Mouse (Mus musculus) heart, postnatal 10 days (tissue): ENCODE measurements around the gene 1700029J07Rik. TPM values are rescaled to one million over a fixed set of nuclear protein-coding genes. Genes with fewer than 3 reads are reported as not detected.

Experiments
- DNase-seq, 2 experiments: peaks; one replicate each; pipeline ENCODE4 v3.0.0; 2021
- intact Hi-C: fragments of 180-260 bp; cut with DNase I; formaldehyde crosslinking; loops from one replicate; pipeline ENCODE4 v1.15.1; 2025
- total RNA-seq, 2 experiments: library from RNA; stranded (reverse); gene quantifications; 2 replicates each; pipeline ENCODE4 v1.2.3; 2021

Gene 1700029J07Rik
- under 1 TPM; 0.53 to 0.97 TPM for total RNA-seq

- intact Hi-C loops, result no loop called here
- DNase-seq, result peak; percentile 98 to 99
These were observed at the start of gene 1700029J07Rik, which contains the start of gene Ufsp2 for GRCm38 (mm10) chr8:45975126-45975836. 1700029J07Rik (minus strand) TSS chr8:45975252. Ufsp2 (plus strand) TSS chr8:45975528.

DNA sequence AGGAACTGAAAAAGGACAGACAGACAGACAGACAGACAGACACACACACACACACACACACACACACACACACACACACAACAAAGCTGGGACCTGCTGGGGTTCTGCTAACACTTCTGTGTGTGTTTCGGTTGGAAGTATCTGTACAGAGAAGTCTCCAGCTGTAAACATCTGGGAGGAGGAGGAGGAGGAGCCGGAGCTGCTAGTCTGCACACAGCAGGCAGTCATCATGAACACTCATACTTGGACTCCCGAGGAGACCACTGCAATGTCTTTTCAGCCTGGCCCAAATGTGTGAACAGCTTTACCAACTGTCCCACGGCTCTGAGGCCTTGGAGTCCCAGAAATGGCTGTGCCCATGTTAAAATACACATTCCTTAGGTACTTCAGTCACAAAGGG lies 49.3 kb upstream of the 1700029J07Rik start:
- peak; percentile 43 to 46 for DNase-seq
- intact Hi-C loops, result no loop called here

DNA sequence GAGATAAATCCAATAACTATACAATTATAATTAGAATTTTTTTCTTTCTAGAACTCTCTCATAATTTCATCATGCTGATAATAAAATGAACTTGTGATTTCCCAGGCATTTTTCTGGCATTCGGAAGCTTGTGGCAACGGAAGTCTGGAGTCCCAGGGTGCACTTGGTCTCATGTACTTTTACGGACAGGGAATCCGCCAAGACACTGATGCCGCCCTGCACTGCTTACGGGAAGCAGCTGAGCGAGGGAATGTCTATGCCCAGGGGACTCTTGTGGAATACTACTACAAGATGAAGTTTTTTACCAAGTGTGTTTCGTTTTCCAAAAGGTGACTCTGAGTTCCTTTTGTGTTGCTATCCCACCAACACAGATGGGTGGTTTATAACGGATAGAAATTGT lies 47.7 kb upstream of the 1700029J07Rik start:
- intact Hi-C loops, result no loop called here
- no peak for DNase-seq

DNA sequence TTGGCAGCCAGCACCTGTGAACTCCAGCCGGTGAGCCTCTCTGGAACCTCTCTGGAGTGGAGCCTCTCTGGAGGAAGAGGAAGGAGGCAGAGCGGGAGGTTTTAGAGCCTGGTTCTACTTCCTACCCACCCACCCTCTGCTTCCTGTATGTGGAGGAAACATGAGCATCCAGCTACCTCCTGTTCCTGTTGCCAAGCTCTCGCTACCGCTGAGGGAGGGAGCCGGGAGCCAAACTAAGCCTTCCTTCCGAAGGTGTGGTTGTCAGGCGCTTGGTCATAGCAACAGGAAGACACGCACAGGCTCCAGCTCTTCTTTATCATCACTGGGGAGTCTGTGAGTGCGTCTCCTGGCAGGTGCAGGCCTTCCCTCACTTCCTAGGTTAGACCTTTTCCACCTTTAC lies 47.2 kb upstream of the 1700029J07Rik start:
- no peak for DNase-seq
- intact Hi-C loops, result no loop called here

DNA sequence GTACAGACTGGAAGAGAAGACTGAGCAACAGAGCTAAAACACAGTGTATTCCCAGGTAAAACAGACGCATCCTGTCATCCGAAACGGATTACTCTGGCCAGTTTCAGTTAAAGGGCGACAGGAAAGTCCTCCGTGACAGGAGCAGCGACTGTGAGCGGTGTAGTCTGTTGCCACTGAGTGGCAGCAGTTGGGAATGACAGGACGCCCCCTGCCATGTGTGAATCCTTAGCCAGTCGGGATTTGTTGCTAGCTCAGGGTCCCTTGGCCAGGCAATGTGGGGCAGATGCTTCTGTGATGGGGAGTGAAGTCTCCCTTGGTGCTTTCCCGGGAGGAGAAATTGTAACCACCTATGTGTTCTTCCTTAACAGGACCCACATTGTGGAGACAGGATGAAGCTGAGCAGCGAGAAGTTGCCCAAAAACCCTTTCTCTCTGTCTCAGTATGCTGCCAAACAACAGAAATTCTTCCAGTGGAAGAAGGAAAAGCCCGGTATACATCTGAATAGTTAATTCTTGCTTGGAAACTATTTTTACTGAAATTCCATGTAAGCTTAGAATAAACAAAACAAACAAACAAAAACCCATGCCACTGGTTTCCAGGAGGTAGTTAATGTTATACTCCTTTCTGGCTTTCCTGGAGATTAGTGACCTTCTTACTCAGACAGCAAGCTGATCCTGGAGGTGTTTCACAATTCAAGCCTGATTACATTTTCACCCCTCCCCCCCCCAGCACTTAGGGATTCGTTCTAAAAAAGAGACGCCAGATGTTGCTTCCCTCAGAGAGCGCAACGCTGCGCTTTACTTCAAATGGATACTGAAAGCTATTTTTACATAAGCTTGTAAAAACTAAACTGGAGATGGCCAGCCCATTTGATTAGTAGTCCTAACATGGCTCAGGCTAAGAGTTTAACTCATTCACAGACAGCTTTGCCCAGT lies 36.0 kb upstream of the 1700029J07Rik start:
- intact Hi-C loops, result no loop called here
- peak; percentile 57 to 61 for DNase-seq

- intact Hi-C loops, result no loop called here
- DNase-seq, result peak; percentile 40 to 45
These were observed 35.3 kb upstream of the 1700029J07Rik start for GRCm38 (mm10) chr8:46010306-46010705.

DNA sequence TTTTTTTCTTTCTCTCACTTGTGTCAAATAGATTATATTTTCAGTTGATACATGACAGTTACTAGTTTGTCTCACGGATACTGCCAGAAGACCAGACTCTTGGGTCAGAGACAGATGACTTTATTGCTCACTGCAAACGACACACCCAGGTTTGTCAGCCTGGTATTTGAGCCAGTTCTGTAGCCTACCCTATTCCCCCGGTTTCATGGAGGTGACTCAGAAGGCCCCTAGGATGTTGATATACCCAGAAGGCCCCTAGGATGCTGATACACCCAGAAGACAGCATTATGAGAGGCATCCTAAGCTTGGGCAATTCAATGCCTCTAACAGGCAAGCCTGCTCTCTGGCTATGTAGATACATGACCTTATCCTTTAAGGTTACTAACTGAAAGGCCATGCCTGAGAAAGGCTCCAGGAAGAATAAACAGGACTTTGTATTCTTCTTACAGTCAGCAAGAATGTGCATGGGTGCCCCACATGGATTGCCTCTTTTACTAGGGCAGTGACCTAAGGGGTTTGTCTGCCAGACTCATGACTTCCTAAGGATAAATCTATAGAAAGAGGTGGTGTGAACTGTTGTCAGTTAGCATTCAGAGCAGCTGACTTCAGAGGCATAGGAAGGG lies 32.1 kb upstream of the 1700029J07Rik start:
- no peak for DNase-seq
- intact Hi-C loops, result no loop called here

- intact Hi-C loops, result no loop called here
- DNase-seq, result no peak
These were observed 30.5 kb upstream of the 1700029J07Rik start, which contains the start of gene Ankrd37 for GRCm38 (mm10) chr8:46005596-46005995. Ankrd37 (minus strand) TSS chr8:46005707.

DNA sequence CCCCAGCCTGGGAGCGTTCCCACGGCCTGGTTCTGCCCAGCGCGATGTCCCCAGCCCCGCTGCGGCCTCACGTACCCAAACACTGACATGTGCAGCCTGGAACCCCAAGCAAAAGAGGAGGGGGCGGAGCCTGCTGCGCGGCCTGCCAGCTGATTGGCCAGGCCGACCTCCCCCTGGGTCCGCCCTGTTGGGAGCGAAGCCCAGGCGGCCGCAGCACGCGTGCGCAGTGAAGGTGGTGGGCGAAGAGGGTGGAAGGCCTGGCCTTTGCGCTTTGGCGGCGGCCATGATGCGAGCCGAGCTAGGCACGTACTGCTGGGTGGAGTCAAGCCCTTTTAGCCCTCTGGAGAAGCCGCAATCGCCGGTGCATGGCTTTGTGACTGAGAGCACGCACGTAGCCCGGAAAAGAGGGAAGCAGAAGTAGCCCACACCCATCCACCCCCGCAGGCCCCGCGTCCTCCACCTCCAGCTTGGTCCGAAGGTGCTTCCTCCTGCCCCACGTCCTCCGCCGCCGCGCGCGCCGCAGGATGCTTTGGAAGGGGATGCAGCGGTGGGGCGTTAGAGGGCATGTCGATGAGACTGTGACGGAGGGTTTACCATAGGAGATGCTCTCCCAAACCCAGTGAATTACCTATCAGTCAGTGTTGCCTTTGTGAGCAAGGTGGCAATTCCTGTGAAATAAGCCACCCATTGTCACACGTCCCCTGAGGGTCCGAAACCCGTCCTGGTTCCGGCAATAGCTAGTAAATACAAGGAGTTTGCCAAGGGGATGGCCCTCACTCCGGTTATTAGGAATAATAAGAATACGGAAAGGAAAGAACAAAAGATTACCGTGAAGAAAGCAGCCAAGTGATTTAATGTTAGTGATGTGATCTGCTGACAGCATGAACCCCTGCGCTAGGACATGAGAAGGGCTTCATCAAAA lies 25.0 kb upstream of the 1700029J07Rik start:
- DNase-seq, result peak; percentile 99 to 100
- intact Hi-C loops, result loop anchor here (5.0 kb wide), 1 partner anchor 162 kb away; no protein-coding TSS in a partner anchor

DNA sequence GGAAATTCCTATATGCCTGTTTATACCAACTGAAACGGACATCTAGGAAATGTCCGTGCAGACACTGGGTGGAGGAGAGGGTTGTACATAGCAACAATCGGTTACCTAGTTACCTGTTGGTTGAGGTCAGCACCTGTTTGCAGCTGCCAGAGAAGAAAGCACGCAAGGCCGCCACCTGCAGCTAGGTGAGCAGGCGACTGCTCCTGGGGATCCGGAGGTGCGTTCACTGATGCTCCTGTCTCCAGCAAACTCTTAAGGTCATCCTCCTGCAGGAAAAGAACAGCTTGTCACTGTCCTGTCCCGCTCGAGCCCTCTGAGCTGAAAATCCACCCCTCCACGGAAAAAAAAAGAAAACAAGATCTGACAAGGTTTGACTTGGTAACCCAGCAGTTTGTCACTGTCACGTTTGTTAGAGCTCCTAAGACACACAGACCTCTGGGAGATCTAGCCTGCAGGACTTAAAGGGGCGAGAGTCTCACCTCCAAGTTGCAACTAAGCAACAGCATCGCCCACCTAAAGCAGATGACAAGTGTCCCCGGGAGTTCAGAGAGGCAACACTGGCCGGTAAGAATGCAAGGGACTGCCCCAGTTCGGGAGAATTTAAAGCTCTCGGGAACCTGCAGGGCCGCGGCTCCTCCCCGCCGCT lies 24.2 kb upstream of the 1700029J07Rik start, which contains the start of gene Lrp2bp:
Gene Lrp2bp, plus strand, starts transcription at position 166 of the 646 bp plus-strand sequence.
- peak in 1 of 2 experiments; percentile 41 for DNase-seq
- intact Hi-C loops, result no loop called here

GRCm38 (mm10) chr8:45998228-45998627 lies 23.2 kb upstream of the 1700029J07Rik start:
- no peak for DNase-seq
- intact Hi-C loops, result loop anchor here (1.0 kb wide), 1 partner anchor 151 kb away; no protein-coding TSS in a partner anchor

DNA sequence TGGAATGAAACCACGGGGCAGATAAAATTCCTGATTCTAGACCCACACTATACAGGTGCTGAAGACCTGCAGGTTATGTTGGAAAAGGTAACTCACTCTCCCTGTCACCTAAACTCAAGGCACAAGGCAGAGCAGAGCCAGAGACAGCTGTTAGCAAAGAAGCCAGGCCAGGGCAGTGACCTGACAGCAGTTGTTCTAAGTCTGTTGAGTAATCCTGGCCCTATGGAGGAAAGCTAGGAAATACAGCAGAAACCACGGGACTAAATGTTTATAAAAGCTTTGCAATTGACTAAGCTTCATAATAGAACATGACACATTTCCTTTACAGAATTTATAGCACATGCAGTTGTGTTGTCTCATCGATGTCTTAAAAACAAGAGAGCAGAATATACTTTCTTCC lies 20.5 kb upstream of the 1700029J07Rik start:
- intact Hi-C loops, result no loop called here
- no peak for DNase-seq

- intact Hi-C loops, result no loop called here
These were observed 19.1 kb upstream of the 1700029J07Rik start for GRCm38 (mm10) chr8:45994111-45994510.

DNA sequence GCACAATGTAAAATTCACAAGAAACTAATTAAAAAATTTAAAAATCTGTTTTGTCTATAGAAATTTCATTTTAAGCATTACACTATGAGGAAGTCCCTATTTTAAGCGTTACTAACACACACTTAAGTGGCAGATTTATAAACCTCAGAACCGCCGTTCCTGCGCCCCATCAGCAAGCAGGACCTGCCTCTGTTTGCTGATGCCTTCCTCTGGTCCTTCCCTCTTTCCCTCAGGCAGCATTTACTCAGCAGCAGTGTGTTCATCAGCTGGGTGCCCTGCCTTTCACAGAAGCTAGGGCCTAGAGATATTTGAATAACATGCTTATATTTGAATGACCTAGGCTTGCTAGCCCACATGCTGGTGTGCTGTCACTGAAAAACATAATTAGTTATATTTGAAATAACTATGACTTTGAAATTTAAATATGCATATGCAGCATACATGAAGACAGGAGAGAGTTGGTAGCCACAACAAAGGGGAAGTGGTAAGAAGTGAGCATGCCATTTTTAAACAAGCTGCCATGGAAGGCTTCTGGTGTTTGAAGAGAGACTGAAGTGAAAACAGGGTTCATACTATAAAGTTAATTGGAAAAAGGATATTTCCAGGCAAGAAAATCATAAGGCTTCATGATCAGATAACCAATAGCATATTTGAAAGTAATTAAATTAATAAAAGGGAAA lies 15.7 kb upstream of the 1700029J07Rik start:
- intact Hi-C loops, result no loop called here
- no peak for DNase-seq

More at GRCm38 (mm10) chr8:45994111-45994510, 19.1 kb upstream of the 1700029J07Rik start:
- DNase-seq, result peak in 1 of 2 experiments; percentile 23

DNA sequence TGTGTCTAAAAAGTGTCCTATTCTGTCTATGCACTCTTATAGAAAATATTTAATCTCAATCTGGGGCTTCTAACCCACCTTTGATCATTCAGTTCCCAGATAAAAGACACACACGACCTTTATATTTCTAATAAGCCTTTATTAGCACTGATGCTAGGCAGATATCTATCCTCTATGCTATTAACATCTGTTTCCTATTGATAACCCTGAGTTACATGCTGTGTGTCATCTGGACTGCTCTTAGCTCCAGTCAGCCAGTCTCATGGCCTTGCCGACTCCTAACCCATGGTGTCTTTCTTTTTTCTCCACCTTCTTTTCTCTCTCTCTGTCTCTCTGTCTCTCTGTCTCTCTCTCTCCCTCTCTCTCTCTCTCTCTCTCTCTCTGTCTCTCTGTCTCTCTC lies 13.1 kb upstream of the 1700029J07Rik start:
- no peak for DNase-seq
- intact Hi-C loops, result no loop called here

DNA sequence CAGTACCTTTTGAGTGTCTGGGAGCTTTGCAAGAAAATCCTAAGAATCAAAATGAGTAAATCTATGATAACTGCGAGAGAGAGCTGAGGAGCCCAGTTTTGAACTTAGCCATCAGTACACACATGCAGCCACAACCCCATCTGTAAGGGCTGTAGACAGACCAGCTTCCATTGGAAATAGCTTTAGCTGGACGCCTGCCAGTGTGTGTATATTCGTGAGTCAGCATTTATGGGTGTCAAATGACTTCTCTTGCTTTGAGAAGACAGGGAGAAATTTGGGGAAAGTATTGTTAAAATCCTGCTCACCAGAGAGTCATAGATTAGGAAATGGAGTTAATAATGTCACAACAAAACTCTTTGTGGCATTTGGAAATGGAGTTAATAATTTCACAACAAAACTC lies 11.6 kb upstream of the 1700029J07Rik start:
- DNase-seq, result no peak
- intact Hi-C loops, result no loop called here

DNA sequence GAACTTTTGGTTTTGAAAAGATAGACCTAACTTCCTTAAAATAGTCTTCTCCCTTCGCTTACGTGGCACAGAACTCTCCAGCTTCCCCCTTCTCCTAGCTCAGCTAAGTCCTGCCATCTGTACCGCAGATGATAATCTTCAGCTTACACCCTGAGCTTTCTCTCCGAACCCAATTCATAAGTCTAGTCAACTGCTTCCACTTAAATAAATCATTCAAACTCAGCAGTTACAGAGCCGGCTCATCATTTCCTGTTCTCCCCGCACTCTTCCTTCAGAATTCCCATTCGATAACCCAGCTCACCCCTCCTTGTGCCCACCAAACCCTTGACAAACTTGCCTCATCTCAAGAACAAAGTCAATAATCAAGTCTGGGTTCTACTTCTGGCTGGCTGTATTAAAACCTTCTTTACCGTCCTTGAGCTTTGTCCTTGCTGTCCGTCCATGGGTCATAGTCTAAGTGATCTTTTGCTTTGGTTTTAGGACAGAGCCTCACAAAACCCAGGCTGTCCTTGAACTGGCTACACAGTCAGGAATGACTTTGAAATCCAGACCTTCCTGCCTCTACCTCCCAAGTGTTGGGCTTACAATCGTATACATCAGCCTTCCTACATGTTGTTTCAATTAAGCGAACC lies 901 bp upstream of the 1700029J07Rik start:
- intact Hi-C loops, result no loop called here
- DNase-seq, result no peak

GRCm38 (mm10) chr8:45973988-45974505 lies 1.0 kb downstream of the 1700029J07Rik start:
- DNase-seq, result no peak
- intact Hi-C loops, result no loop called here
